Mouse (Mus musculus) C2C12 (cell line): Measurements from ENCODE around the gene Add1.

Experiments used
- CTCF ChIP-seq: IDR thresholded peaks from one replicate; pipeline ENCODE4 v1.5.1; 2011; ENCODE audit not compliant: control insufficient read depth, insufficient read depth, insufficient read length
- MAX ChIP-seq: IDR thresholded peaks from one replicate; pipeline ENCODE4 v1.6.1; 2011; ENCODE audit warnings: mild to moderate bottlenecking, control low read depth
- MYOG ChIP-seq: IDR thresholded peaks from one replicate; pipeline ENCODE4 v1.6.1; 2011; ENCODE audit not compliant: control insufficient read depth, insufficient read length; ENCODE audit errors: extremely low read depth

DNA sequence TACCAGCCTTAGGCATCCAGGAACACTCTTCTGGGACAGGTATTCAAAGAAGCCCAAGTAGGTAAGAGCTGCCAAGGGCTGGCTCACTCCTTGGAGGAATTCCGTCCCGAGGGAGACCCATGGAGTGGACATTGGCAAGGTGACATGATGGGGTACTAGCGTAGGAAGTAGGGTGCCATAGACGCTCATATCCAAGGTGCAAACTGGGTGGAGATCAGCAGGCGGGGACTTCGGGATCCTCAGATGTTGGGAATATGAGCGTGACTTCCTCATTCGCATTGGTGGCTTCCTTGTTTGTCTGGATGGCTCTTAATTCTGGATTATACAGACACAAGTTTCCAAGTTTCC lies 24.4 kb upstream of the Add1 start:
- TF ChIP-seq MAX = no peak
- TF ChIP-seq MYOG = no peak
- TF ChIP-seq CTCF = no peak
